Mouse (Mus musculus) liver, adult 2 months (tissue): ENCODE measurements around the gene Sdk2. TPM values are rescaled to one million over a fixed set of nuclear protein-coding genes. Genes with fewer than 3 reads are reported as not detected.

Experiments used
- DNase-seq: peaks from one replicate; pipeline ENCODE4 v3.0.0-alpha.2; 2011; ENCODE audit warnings: low read depth, low spot score; ENCODE audit errors: extremely low read depth
- H3K27ac ChIP-seq: fragments of 200-500 bp; replicated peaks from 2 replicates; pipeline ENCODE4 v1.5.1; 2012; ENCODE audit warnings: low read depth, mild to moderate bottlenecking, control low read depth, inconsistent platforms, low read length; ENCODE audit not compliant: insufficient read depth
- H3K27me3 ChIP-seq: fragments of 200-500 bp; 2 replicates; pipeline ENCODE4 v1.6.1; 2012; ENCODE audit warnings: mild to moderate bottlenecking, moderate library complexity, low read length, inconsistent platforms; ENCODE audit not compliant: control insufficient read depth, insufficient read depth
- H3K36me3 ChIP-seq: fragments of 200-500 bp; 2 replicates; pipeline ENCODE4 v1.6.1; 2012; ENCODE audit warnings: low read length, inconsistent platforms; ENCODE audit not compliant: control insufficient read depth, insufficient read depth
- H3K4me1 ChIP-seq: fragments of 200-500 bp; 2 replicates; pipeline ENCODE4 v1.6.1; 2011; ENCODE audit warnings: low read length; ENCODE audit not compliant: control insufficient read depth, insufficient read depth
- H3K4me3 ChIP-seq: fragments of 200-500 bp; 2 replicates; pipeline ENCODE4 v1.5.1; 2011; ENCODE audit warnings: low read depth, mild to moderate bottlenecking, control low read depth, low read length, moderate library complexity; ENCODE audit not compliant: insufficient read depth
- H3K79me2 ChIP-seq: fragments of 200-500 bp; 2 replicates; pipeline ENCODE4 v1.6.1; 2012; ENCODE audit warnings: inconsistent platforms, mild to moderate bottlenecking, low read length, moderate library complexity; ENCODE audit not compliant: control insufficient read depth, insufficient read depth
- H3K9ac ChIP-seq: fragments of 200-500 bp; 2 replicates; pipeline ENCODE4 v1.6.1; 2012; ENCODE audit warnings: low read depth, mild to moderate bottlenecking, control low read depth, inconsistent platforms, low read length
- CTCF ChIP-seq: fragments of 200-500 bp; IDR thresholded peaks from 2 replicates; pipeline ENCODE4 v1.5.1; 2011; ENCODE audit warnings: low read depth, low read length, control low read depth
- POLR2A ChIP-seq: fragments of 200-500 bp; IDR thresholded peaks from 2 replicates; pipeline ENCODE4 v1.6.1; 2011; ENCODE audit warnings: low read length, control low read depth; ENCODE audit not compliant: insufficient read depth; ENCODE audit errors: extremely low read depth
- WGBS: fragments of 180-500 bp; shearing (Covaris S2); methylation state at CpG from one replicate; pipeline ENCODE4 v1.1.7; 2018; 5-methylcytosine and 5-hydroxymethylcytosine counted together
- polyA plus RNA-seq: library from polyadenylated mRNA; depleted of rRNA; stranded (reverse); fragments of >200 nt; gene quantifications from 2 replicates; pipeline ENCODE4 v1.2.3, GENCODE M21; 2012
- total RNA-seq: library from RNA; depleted of rRNA; stranded (reverse); fragments of >200 nt; gene quantifications from 2 replicates; pipeline ENCODE4 v1.2.3, GENCODE M21; 2014

Sdk2 gene
- total and polyA plus RNA-seq, 2 experiments: 0.07 to 0.28 TPM

GRCm38 (mm10) chr11:113737912-113738311 lies 328.9 kb downstream of the Sdk2 start:
- Histone ChIP-seq H3K27ac (no peak overlapping the region), H3K36me3 (no peaks in the 10 kb centered on the region), H3K9ac (no peak overlapping the region), H3K4me3 (no peak overlapping the region), H3K27me3 (no peaks in the 10 kb centered on the region), H3K79me2 (peaks cover 59% of the 10 kb centered on the region), H3K4me1 (peaks cover 47% of the 10 kb centered on the region)
- DNase-seq: no peak
- TF ChIP-seq CTCF (no peak), POLR2A (no peak)
- WGBS: 78% methylated on average over 8 of the region's 8 CpGs

DNA sequence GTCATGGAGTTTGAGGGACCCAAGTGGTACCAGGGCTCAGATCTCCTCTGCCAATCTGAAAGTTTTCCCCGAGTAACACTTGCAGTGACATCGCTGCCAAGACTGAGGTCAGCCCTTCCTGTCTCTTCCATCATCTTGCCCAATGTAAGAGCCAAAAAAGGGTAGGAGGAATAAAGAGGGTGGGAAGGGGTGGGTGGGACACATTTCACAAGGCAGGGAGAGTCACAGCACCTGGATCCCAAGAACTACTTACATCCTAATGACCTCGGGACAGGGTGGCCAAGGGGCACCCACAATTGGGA lies 329.3 kb downstream of the Sdk2 start:
- no peaks in the 10 kb centered on the region for H3K36me3 ChIP-seq
- no peak for TF ChIP-seq POLR2A
- TF ChIP-seq CTCF: no peak
- no peak for DNase-seq
- H3K27ac ChIP-seq: no peak overlapping the region
- 57% methylated on average over 3 of the region's 3 CpGs for WGBS
- no peak overlapping the region for H3K4me3 ChIP-seq
- H3K79me2 ChIP-seq: peaks cover 60% of the 10 kb centered on the region
- H3K9ac ChIP-seq: no peak overlapping the region
- H3K27me3 ChIP-seq: no peaks in the 10 kb centered on the region
- peaks cover 50% of the 10 kb centered on the region for H3K4me1 ChIP-seq

- Histone ChIP-seq H3K36me3 (no peaks in the 10 kb centered on the region), H3K4me1 (peaks cover 52% of the 10 kb centered on the region), H3K27ac (no peak overlapping the region), H3K27me3 (no peaks in the 10 kb centered on the region), H3K9ac (no peak overlapping the region), H3K4me3 (no peak overlapping the region), H3K79me2 (peaks cover 59% of the 10 kb centered on the region)
- 75% methylated on average over 11 of the region's 11 CpGs for WGBS
- no peak for TF ChIP-seq CTCF
- TF ChIP-seq POLR2A: no peak
- no peak for DNase-seq
Measured at GRCm38 (mm10) chr11:113736848-113737552, 329.8 kb downstream of the Sdk2 start.

GRCm38 (mm10) chr11:113735151-113735550 lies 331.7 kb downstream of the Sdk2 start:
- Histone ChIP-seq H3K27me3 (no peaks in the 10 kb centered on the region), H3K4me1 (peaks cover 64% of the 10 kb centered on the region), H3K27ac (peak overlapping the region; percentile 47), H3K36me3 (no peaks in the 10 kb centered on the region), H3K9ac (no peak overlapping the region; the same call in 1 of the 2 replicates), H3K79me2 (peaks cover 47% of the 10 kb centered on the region), H3K4me3 (no peak overlapping the region)
- peak; percentile 86 for DNase-seq
- 33% methylated on average over 6 of the region's 6 CpGs for WGBS
- TF ChIP-seq CTCF (no peak), POLR2A (no peak)

DNA sequence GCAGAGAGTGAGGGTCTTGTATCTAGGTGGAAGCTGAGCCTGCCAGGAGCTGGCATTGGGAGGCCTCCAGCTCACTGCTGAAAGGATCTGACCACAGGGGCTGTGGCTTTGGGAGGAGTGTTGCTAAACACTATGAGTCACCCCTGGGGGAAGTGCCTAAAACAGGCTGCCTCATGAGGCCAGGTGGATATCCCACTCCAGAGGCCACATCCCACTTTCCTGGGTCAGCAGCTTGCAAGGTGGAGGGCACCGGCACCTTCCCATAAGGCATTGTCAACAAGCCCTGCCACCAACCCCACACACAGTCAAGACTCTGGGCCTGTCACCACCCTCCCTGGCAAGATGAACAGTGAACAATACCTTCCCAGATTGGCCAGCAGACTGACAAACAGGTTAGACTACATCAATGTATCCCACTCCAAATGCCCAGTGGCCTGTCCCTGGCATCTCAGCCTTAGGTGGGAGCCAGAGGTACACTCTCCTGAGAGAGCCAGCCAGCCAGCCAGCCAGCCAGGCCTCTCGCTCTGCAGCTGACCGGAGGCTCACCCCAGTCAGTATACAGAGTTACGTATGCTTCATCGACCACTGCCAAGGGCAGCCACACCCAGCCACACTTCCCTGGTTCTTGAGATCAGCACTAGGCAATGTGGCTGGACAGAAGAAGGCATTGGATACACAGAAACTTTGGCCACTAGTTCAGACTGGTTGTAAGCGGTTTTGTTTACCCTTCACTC lies 333.0 kb downstream of the Sdk2 start:
- WGBS: 5% methylated on average over 6 of the region's 6 CpGs
- DNase-seq: peak; percentile 79

GRCm38 (mm10) chr11:113731945-113732612 lies 334.8 kb downstream of the Sdk2 start:
- Histone ChIP-seq H3K36me3 (peaks cover 7% of the 10 kb centered on the region; the same call in 1 of the 2 replicates), H3K4me3 (no peak overlapping the region), H3K4me1 (peaks cover 73% of the 10 kb centered on the region), H3K27ac (peak overlapping the region; percentile 43), H3K27me3 (no peaks in the 10 kb centered on the region), H3K9ac (no peak overlapping the region), H3K79me2 (peaks cover 40% of the 10 kb centered on the region)
- DNase-seq: no peak
- 90% methylated on average over 10 of the region's 10 CpGs for WGBS
- TF ChIP-seq CTCF (peak; percentile 29; the same call in 1 of the 2 replicates), POLR2A (no peak)

More for the DNA sequence above, 333.0 kb downstream of the Sdk2 start:
- no peak overlapping the region for H3K4me3 ChIP-seq
- peaks cover 49% of the 10 kb centered on the region for H3K79me2 ChIP-seq
- H3K27me3 ChIP-seq: no peaks in the 10 kb centered on the region
- no peak for TF ChIP-seq POLR2A
- peak overlapping the region; percentile 43 for H3K27ac ChIP-seq
- peak overlapping the region; percentile 37 for H3K9ac ChIP-seq
- peaks cover 3% of the 10 kb centered on the region; the same call in 1 of the 2 replicates for H3K36me3 ChIP-seq
- H3K4me1 ChIP-seq: peaks cover 66% of the 10 kb centered on the region
